Mouse (Mus musculus) CH12.LX (cell line): ENCODE data around the gene Smim6. TPM values are rescaled to one million over a fixed set of nuclear protein-coding genes. Genes with fewer than 3 reads are reported as not detected.
A peak's percentile ranks its signal among the peaks of the same experiment; 100 is the strongest.

ENCODE experiments used
- DNase-seq: peaks from one replicate; pipeline ENCODE4 v3.0.0-alpha.2; 2013; ENCODE audit errors: extremely low read depth
- H3K27ac ChIP-seq: 2 replicates; pipeline ENCODE4 v1.5.1; 2012; ENCODE audit warnings: low read depth, mild to moderate bottlenecking, control low read depth, moderate library complexity; ENCODE audit not compliant: insufficient read depth
- H3K27me3 ChIP-seq: replicated peaks from 2 replicates; pipeline ENCODE3; 2012; ENCODE audit warnings: inconsistent platforms
- H3K36me3 ChIP-seq, 2 experiments: replicated peaks in 1 of 2; 2 replicates each; pipeline versions ENCODE3 to v1.6.1; 2012; ENCODE audit warnings: inconsistent platforms in 1 of 2, low read length in 1 of 2, mild to moderate bottlenecking in 1 of 2, mixed read lengths in 1 of 2, moderate library complexity in 1 of 2; ENCODE audit not compliant: control insufficient read depth in 1 of 2, insufficient read depth in 1 of 2
- H3K4me1 ChIP-seq, 2 experiments: 2 replicates each; pipeline ENCODE4 v1.6.1; 2012; ENCODE audit warnings: inconsistent platforms in 1 of 2, moderate library complexity in 1 of 2; ENCODE audit not compliant: insufficient read depth in 2 of 2, control insufficient read depth in 1 of 2
- H3K4me2 ChIP-seq: 2 replicates; pipeline ENCODE4 v1.6.1; 2012; ENCODE audit warnings: low read depth, mild to moderate bottlenecking, control low read depth; ENCODE audit not compliant: poor library complexity, insufficient read depth, severe bottlenecking
- H3K4me3 ChIP-seq, 3 experiments: fragments of 150-350 bp in 1 of 3; sonication (generic) in 1 of 3; replicated peaks in 1 of 3; 2 replicates each; pipeline versions ENCODE3 to v1.5.1; 2011 to 2012; ENCODE audit warnings: low read depth in 2 of 3, low read length in 2 of 3, mild to moderate bottlenecking in 2 of 3, moderate library complexity in 2 of 3, control low read depth in 1 of 3, improper control_type of control experiment in 1 of 3, inconsistent platforms in 1 of 3, mixed read lengths in 1 of 3; ENCODE audit not compliant: poor library complexity in 1 of 3
- H3K79me2 ChIP-seq: replicated peaks from 2 replicates; pipeline ENCODE4 v1.6.1; 2012; ENCODE audit warnings: mild to moderate bottlenecking, moderate library complexity; ENCODE audit not compliant: control insufficient read depth, poor library complexity, insufficient read depth, severe bottlenecking; ENCODE audit errors: extremely low read depth
- H3K9ac ChIP-seq: 2 replicates; pipeline ENCODE4 v1.6.1; 2012; ENCODE audit warnings: low read depth, mild to moderate bottlenecking, control low read depth, moderate library complexity; ENCODE audit not compliant: insufficient read depth
- H3K9me3 ChIP-seq: replicated peaks from 2 replicates; pipeline ENCODE3; 2012; ENCODE audit warnings: low read length, inconsistent platforms, mixed read lengths
- CHD2 ChIP-seq: IDR thresholded peaks from 2 replicates; pipeline ENCODE4 v1.6.1; 2011; ENCODE audit warnings: low read length, improper control_type of control experiment
- CTCF ChIP-seq, 2 experiments: IDR thresholded peaks in 1 of 2; conservative IDR thresholded peaks in 1 of 2; 2 replicates each; pipeline ENCODE4 v1.5.1; 2011 to 2012; ENCODE audit warnings: low read depth in 2 of 2, low read length in 2 of 2, improper control_type of control experiment in 1 of 2, inconsistent platforms in 1 of 2, mild to moderate bottlenecking in 1 of 2, moderate library complexity in 1 of 2
- ELF1 ChIP-seq: IDR thresholded peaks from 2 replicates; pipeline ENCODE4 v1.6.1; 2014; ENCODE audit warnings: low read depth, mild to moderate bottlenecking, inconsistent platforms, low read length, improper control_type of control experiment
- IRF4 ChIP-seq: IDR thresholded peaks from 2 replicates; pipeline ENCODE4 v1.6.1; 2014; ENCODE audit warnings: low read depth, mild to moderate bottlenecking, inconsistent platforms, low read length, improper control_type of control experiment
- MAFK ChIP-seq: IDR thresholded peaks from 2 replicates; pipeline ENCODE4 v1.6.1; 2011; ENCODE audit warnings: low read length, improper control_type of control experiment; ENCODE audit not compliant: insufficient replicate concordance
- MAZ ChIP-seq: IDR thresholded peaks from 2 replicates; pipeline ENCODE4 v1.6.1; 2012; ENCODE audit warnings: low read depth, mild to moderate bottlenecking, inconsistent platforms, low read length, improper control_type of control experiment, moderate library complexity
- MEF2A ChIP-seq: IDR thresholded peaks from 2 replicates; pipeline ENCODE4 v1.6.1; 2014; ENCODE audit warnings: low read depth, mild to moderate bottlenecking, inconsistent platforms, low read length, improper control_type of control experiment, borderline replicate concordance
- NRF1 ChIP-seq: IDR thresholded peaks from 2 replicates; pipeline ENCODE4 v1.6.1; 2014; ENCODE audit warnings: low read depth, mild to moderate bottlenecking, inconsistent platforms, low read length, improper control_type of control experiment, moderate library complexity
- PAX5 ChIP-seq: IDR thresholded peaks from 2 replicates; pipeline ENCODE4 v1.6.1; 2012; ENCODE audit warnings: low read length, inconsistent platforms, mixed read lengths
- RAD21 ChIP-seq: IDR thresholded peaks from 2 replicates; pipeline ENCODE4 v1.6.1; 2011; ENCODE audit warnings: low read depth, mild to moderate bottlenecking, low read length, improper control_type of control experiment, moderate library complexity
- RCOR1 ChIP-seq: conservative IDR thresholded peaks from 2 replicates; pipeline ENCODE4 v1.6.1; 2012; ENCODE audit warnings: low read depth, mild to moderate bottlenecking, inconsistent platforms, low read length, improper control_type of control experiment
- SMC3 ChIP-seq: IDR thresholded peaks from 2 replicates; pipeline ENCODE4 v1.6.1; 2011; ENCODE audit warnings: low read depth, low read length, improper control_type of control experiment
- TBP ChIP-seq: conservative IDR thresholded peaks from 2 replicates; pipeline ENCODE4 v1.6.1; 2011; ENCODE audit warnings: low read depth, low read length, improper control_type of control experiment
- TCF12 ChIP-seq: IDR thresholded peaks from 2 replicates; pipeline ENCODE4 v1.6.1; 2014; ENCODE audit warnings: low read depth, mild to moderate bottlenecking, inconsistent platforms, low read length, improper control_type of control experiment
- UBTF ChIP-seq: IDR thresholded peaks from 2 replicates; pipeline ENCODE4 v1.6.1; 2012; ENCODE audit warnings: low read depth, mild to moderate bottlenecking, inconsistent platforms, low read length, improper control_type of control experiment, moderate library complexity
- USF1 ChIP-seq: IDR thresholded peaks from 2 replicates; pipeline ENCODE4 v1.6.1; 2014; ENCODE audit warnings: low read depth, mild to moderate bottlenecking, inconsistent platforms, low read length, improper control_type of control experiment
- ZC3H11A ChIP-seq: IDR thresholded peaks from 2 replicates; pipeline ENCODE4 v1.6.1; 2012; ENCODE audit warnings: low read depth, mild to moderate bottlenecking, inconsistent platforms, low read length, improper control_type of control experiment
- ZMIZ1 ChIP-seq: IDR thresholded peaks from 2 replicates; pipeline ENCODE4 v1.6.1; 2012; ENCODE audit warnings: low read depth, mild to moderate bottlenecking, inconsistent platforms, low read length, improper control_type of control experiment
- ZNF384 ChIP-seq: IDR thresholded peaks from 2 replicates; pipeline ENCODE4 v1.6.1; 2012; ENCODE audit warnings: low read depth, low read length, improper control_type of control experiment, inconsistent platforms
- dilution Hi-C: fragments of 300-500 bp; cut with MboI; formaldehyde crosslinking; loops from 2 replicates; pipeline ENCODE4 v1.14.3; 2020; ENCODE audit warnings: low sequenced_read_pairs; ENCODE audit not compliant: extremely low pct_unique_long_range_greater_than_20kb, extremely low pct_ligation_motif_present
- in situ Hi-C: fragments of 300-500 bp; cut with MboI; formaldehyde crosslinking; loops from 3 replicates; pipeline ENCODE4 v1.14.3; 2019; ENCODE audit warnings: low sequenced_read_pairs, low pct_ligation_motif_present, low pct_unique_long_range_greater_than_20kb, mixed read lengths
- polyA plus RNA-seq: library from polyadenylated mRNA; unstranded; fragments of >175 nt; gene quantifications from 2 replicates; pipeline ENCODE4 v1.2.1, GENCODE M21; 2012; ENCODE audit warnings: low read depth; ENCODE audit not compliant: insufficient read length
- total RNA-seq, 2 experiments: library from RNA; depleted of rRNA; stranded (reverse); fragments of 300-350 nt in 1 of 2; fragments of >200 nt in 1 of 2; gene quantifications; 2 replicates each; pipeline ENCODE4 v1.2.3; 2012 to 2014

The Smim6 gene
- total and polyA plus RNA-seq, 3 experiments = 0.21 to 0.56 TPM; not detected in 1

DNA sequence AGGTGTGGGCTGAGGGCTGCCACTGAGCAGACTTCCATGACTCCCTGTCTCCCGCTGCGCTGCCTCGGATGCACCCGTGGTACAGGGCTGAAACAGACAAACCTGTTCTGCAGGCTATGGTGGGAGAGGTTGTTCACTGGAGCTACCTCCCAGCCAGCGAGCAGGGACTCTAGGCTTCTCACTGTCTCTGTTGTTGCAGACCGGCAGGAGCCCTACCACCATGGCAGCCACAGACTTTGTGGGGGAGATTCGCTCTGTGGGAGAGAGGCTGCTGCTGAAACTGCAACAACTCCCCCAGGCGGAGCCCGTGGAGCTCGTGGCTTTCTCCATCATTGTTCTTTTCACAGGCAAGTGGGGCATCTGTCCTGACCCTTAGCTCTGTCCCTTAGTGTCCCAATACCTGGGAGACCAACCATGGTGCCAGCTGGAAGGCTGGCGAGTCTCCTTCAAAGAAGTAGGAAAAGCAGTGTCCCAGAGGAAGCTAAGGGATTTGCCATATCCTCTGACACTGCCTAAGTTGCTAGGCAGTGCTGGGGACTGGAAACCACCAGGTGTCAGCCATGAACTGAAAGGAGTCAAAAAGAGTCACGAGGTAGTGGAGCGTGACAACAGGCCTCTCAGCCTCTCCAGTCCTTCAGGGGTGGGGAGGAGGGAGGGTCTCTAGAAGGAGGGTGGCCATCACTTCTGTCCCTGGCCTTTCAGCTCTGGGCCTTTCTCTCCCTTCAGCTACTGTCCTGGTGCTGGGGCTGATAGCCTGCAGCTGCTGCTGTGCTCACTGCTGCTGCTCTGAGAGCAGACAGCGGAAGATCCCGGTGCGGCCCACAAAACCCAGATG lies 6.6 kb upstream of the Smim6 start (continued):
- TF ChIP-seq ZC3H11A (no peak), MAFK (no peak), MEF2A (peak; percentile 72; the same call in 1 of the 2 replicates), RAD21 (peak; percentile 64), ZNF384 (no peak), CTCF (conservative IDR thresholded peaks at IDR 0.05 in 1 of 2, IDR thresholded peaks at IDR 0.05 in 1 of 2; ENCODE audit: low read depth in 2 of 2, low read length in 2 of 2) (peak in 1 of 2 experiments; percentile 80; a peak in 2 of 4 replicates), ZMIZ1 (no peak), CHD2 (no peak), IRF4 (peak; percentile 86), ELF1 (no peak), RCOR1 (no peak), PAX5 (no peak)
- TF ChIP-seq, all 38 proteins: peak for 16

GRCm38 (mm10) chr11:115906116-115906515 lies 5.7 kb upstream of the Smim6 start:
- no peaks in the 10 kb centered on the region for H3K9me3 ChIP-seq
- H3K79me2 ChIP-seq = no peaks in the 10 kb centered on the region
- H3K4me1 ChIP-seq = peaks cover 25 to 60% of the 10 kb centered on the region in 2 experiments
- no peak overlapping the region for H3K9ac ChIP-seq
- no peak overlapping the region for H3K4me2 ChIP-seq
- H3K27ac ChIP-seq = no peak overlapping the region
- in situ Hi-C loops (no loop called here), dilution Hi-C loops (no loop called here)
- no peak overlapping the region for H3K4me3 ChIP-seq
- no peak for DNase-seq
- H3K36me3 ChIP-seq = peaks cover 12 to 70% of the 10 kb centered on the region in 2 experiments
- TF ChIP-seq ZNF384 = no peak
- TF ChIP-seq NRF1 = no peak
- H3K27me3 ChIP-seq = no peaks in the 10 kb centered on the region

- Histone ChIP-seq H3K4me2 (no peak overlapping the region), H3K27ac (no peak overlapping the region), H3K79me2 (no peaks in the 10 kb centered on the region), H3K27me3 (no peaks in the 10 kb centered on the region), H3K36me3 (peaks cover 16 to 70% of the 10 kb centered on the region in 2 experiments), H3K9me3 (no peaks in the 10 kb centered on the region), H3K9ac (no peak overlapping the region), H3K4me3 (no peak overlapping the region), H3K4me1 (peaks cover 25 to 56% of the 10 kb centered on the region in 2 experiments)
- no peak for DNase-seq
- dilution Hi-C loops = no loop called here
- in situ Hi-C loops = no loop called here
- TF ChIP-seq UBTF (no peak), TBP (no peak), MEF2A (no peak), USF1 (no peak), ELF1 (no peak), TCF12 (no peak), MAZ (no peak), SMC3 (no peak)
These were observed 5.3 kb upstream of the Smim6 start for GRCm38 (mm10) chr11:115906521-115906920.
